Mouse (Mus musculus) kidney, postnatal 25 days (tissue): ENCODE data around the gene Cd99l2.

ENCODE experiments used
- DNase-seq, 2 experiments: peaks; one replicate each; pipeline ENCODE4 v3.0.0; 2021; ENCODE audit warnings: mixed read lengths in 2 of 2

Cd99l2 gene

GRCm38 (mm10) chrX:71465417-71465816 lies 27.2 kb downstream of the Cd99l2 start:
- no peak for DNase-seq

GRCm38 (mm10) chrX:71464138-71464826 lies 28.4 kb downstream of the Cd99l2 start:
- no peak for DNase-seq

GRCm38 (mm10) chrX:71456078-71456737 lies 36.4 kb downstream of the Cd99l2 start:
- no peak for DNase-seq

GRCm38 (mm10) chrX:71442916-71443315 lies 49.7 kb downstream of the Cd99l2 start:
- DNase-seq: no peak

- no peak for DNase-seq
Observed at GRCm38 (mm10) chrX:71439473-71439872, 53.2 kb downstream of the Cd99l2 start.

- no peak for DNase-seq
Observed at GRCm38 (mm10) chrX:71435542-71435941, 57.1 kb downstream of the Cd99l2 start.

GRCm38 (mm10) chrX:71434860-71435259 lies 57.8 kb downstream of the Cd99l2 start:
- no peak for DNase-seq

GRCm38 (mm10) chrX:71434448-71434847 lies 58.2 kb downstream of the Cd99l2 start:
- DNase-seq: no peak

- no peak for DNase-seq
Observed at GRCm38 (mm10) chrX:71430900-71431299, 61.7 kb downstream of the Cd99l2 start.

GRCm38 (mm10) chrX:71427491-71427890 lies 65.2 kb downstream of the Cd99l2 start:
- DNase-seq: no peak

GRCm38 (mm10) chrX:71425746-71426519 lies 66.7 kb downstream of the Cd99l2 start:
- DNase-seq: peak; percentile 80 to 92

GRCm38 (mm10) chrX:71424852-71425251 lies 67.8 kb downstream of the Cd99l2 start:
- DNase-seq: peak in 1 of 2 experiments; percentile 10

- DNase-seq: no peak
Observed at GRCm38 (mm10) chrX:71413616-71414015, 79.0 kb downstream of the Cd99l2 start.

- DNase-seq: peak in 1 of 2 experiments; percentile 52
Observed at GRCm38 (mm10) chrX:71412776-71413175, 79.9 kb downstream of the Cd99l2 start.

- no peak for DNase-seq
Observed at GRCm38 (mm10) chrX:71408386-71408785, 84.3 kb downstream of the Cd99l2 start.

- no peak for DNase-seq
Observed at GRCm38 (mm10) chrX:71406290-71406689, 86.4 kb downstream of the Cd99l2 start.

- DNase-seq: no peak
Observed at GRCm38 (mm10) chrX:71396326-71396725, 96.3 kb downstream of the Cd99l2 start.

- peak in 1 of 2 experiments; percentile 17 for DNase-seq
Observed at GRCm38 (mm10) chrX:71381571-71381970, 111.1 kb downstream of the Cd99l2 start.

GRCm38 (mm10) chrX:71378435-71378834 lies 114.2 kb downstream of the Cd99l2 start:
- no peak for DNase-seq

GRCm38 (mm10) chrX:71376781-71377180 lies 115.9 kb downstream of the Cd99l2 start:
- no peak for DNase-seq
